Mouse (Mus musculus) layer of hippocampus, adult 18-20 months (tissue): ENCODE data around the gene Exosc6. TPM values are rescaled to one million over a fixed set of nuclear protein-coding genes. Genes with fewer than 3 reads are reported as not detected.
"Not testable (repeated sequence)": the region's sequence is repeated elsewhere in the genome, so short reads cannot be mapped to it uniquely, and the experiment has no call there.

Experiments
- DNase-seq, 2 experiments: peaks; one replicate each; pipeline ENCODE4 v3.0.0; 2022; ENCODE audit warnings: low spot score in 2 of 2
- total RNA-seq, 2 experiments: library from RNA; stranded (reverse); gene quantifications; 2 replicates each; pipeline ENCODE4 v1.2.3; 2021

Exosc6 gene
- total RNA-seq, 2 experiments from 2014 or later = not detected

DNA sequence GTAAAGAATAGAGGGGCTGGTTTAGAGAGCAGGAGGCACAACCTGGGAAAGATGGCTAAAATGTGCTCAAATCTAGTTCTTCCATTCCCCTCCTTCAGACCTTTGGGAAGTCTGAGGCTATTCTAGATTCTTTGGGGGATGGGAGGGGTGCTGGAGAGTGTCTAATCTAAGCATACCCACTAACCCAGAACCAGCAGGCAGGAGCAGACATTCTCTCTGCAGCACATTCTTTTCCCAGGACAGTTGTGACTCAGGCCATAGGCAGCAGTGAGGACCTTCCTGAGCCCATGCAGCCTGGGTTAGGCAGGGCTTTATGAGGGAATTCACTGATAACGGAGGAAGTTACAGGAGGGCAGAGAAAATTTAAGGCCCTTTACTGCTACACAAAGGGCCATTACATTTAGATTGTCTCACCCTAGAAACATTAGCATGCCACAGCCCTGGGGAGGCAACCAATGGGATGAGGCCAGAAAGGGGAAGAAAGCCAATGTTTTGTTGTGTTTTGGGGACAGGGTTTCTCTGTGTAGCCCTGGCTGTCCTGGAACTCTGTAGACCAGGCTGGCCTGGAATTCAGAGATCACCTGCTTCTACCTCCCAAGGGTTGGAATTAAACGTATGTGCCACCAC lies 2.9 kb downstream of the Exosc6 start:
- no peak for DNase-seq

DNA sequence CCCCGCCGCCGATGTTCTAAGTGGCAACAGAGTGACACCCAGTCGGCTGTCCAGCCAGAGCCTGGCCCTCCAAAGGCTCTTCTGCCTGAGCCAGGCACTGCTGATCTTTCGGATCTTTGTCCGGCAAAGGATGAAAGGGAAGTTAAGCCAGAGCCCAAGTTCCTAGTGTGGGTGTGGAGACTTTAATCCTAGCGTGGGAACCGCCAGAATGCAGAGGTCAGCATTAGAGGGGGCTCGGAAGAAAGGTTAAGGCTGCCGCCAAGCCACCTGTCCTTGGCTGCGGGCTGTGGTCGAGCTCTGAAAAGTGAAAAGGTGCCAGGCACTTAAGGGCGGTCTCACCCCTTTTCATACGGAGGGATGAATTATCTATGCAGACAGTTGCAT lies 5.5 kb downstream of the Exosc6 start:
- no peak for DNase-seq

GRCm38 (mm10) chr8:111062072-111062757 lies 6.1 kb downstream of the Exosc6 start:
- peak; percentile 87 to 97 for DNase-seq

DNA sequence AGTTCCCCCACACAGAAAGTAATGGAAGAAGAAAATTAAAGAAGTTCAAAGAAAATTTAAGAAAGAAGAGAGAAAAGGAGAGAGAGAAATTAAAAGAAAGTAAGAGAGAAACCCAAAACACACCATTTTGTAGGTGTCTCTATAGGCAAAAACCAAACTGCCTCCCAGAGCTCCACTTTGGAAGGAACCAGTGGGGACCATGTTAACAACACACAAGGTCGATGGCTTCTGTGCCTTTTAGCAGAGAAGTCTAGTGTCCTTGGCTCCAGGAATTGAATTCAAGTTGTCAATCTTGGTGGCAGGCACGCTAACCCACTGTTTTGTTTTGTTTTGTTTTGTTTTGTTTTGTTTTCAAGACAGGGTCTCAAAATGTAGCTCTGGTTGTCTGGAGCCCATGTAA lies 6.8 kb downstream of the Exosc6 start:
- DNase-seq = no peak

DNA sequence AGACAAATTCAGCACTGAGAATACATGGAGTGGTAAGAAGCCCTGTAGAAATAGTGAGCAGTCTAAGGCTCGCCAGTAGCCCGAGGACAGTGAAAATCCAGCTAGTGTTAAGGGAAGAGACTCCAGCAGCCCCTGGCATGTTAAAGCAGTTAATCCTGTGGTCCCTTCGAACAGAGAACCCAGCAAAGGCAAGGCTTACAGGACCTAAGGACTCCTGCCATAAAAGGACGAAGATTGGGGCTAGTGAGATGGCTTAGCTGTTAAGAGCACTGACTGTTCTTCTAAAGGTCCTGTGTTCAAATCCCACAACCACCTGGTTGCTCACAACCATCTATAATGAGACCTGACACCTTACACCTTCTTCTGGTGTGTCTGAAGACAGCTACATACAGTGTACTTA lies 10.2 kb downstream of the Exosc6 start:
- DNase-seq = no peak

GRCm38 (mm10) chr8:111067439-111067838 lies 11.3 kb downstream of the Exosc6 start:
- no peak for DNase-seq

- DNase-seq = not testable (repeated sequence)
Observed at GRCm38 (mm10) chr8:111068660-111069059, 12.5 kb downstream of the Exosc6 start.

GRCm38 (mm10) chr8:111075926-111076325 lies 19.8 kb downstream of the Exosc6 start:
- DNase-seq = peak; percentile 63 to 88

GRCm38 (mm10) chr8:111079461-111079860 lies 23.3 kb downstream of the Exosc6 start:
- DNase-seq = no peak

DNA sequence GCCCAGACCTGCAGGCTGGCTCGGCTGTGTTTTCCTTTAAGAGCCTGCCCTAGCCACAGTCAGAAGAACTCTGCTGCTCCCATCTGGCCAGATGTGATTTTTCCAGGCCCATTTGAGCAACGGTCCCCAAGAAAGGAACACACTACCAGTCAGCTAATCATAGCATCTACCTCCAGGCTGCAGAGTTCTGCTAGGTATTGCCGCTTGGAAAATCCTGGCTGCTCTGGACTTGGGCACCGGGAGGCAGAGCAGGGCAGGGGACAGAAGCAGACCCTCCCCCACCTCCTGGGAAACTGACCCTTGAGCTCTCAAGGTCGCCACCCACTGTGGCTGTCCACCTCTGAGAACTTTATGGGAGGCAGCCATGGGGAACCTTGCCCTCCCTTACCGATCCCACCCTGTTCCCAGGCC lies 23.7 kb downstream of the Exosc6 start:
- DNase-seq = no peak

GRCm38 (mm10) chr8:111081580-111082258 lies 25.6 kb downstream of the Exosc6 start:
- DNase-seq = no peak

DNA sequence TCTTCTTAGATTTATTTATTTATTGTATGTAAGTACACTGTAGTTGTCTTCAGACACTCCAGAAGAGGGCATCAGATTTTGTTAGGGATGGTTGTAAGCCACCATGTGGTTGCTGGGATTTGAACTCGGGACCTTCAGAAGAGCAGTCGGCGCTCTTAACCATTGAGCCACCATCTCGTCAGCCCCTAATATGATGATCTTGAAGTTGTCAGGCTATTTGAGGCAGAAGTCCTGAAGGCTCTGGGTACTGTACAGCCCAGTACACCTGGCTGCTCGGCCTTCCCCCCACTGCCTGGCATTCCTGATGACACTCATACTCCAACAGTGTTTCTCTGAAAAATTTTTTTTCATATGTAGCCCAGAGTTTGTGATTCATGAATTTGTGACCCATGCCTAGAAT lies 27.8 kb downstream of the Exosc6 start:
- not testable (repeated sequence) for DNase-seq

DNA sequence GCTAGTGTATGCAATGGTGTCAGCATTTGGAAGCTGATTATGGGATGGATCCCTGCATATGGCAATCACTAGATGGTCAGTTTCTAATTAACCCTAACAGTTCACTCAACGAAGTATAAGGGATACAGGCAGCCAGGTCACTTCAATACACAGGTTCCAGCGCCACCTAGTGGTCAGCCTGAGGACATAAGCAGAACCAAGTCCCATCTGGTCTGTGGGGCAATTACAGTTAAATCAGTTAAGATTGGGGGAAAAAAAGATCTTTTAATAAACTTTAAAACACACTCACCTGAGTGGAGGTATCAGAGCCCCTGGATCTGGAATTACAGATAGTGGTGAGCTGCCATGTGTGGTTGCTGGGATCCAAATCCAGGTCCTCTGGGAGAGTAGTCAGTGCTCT lies 34.0 kb downstream of the Exosc6 start:
- DNase-seq = peak; percentile 46 to 77

DNA sequence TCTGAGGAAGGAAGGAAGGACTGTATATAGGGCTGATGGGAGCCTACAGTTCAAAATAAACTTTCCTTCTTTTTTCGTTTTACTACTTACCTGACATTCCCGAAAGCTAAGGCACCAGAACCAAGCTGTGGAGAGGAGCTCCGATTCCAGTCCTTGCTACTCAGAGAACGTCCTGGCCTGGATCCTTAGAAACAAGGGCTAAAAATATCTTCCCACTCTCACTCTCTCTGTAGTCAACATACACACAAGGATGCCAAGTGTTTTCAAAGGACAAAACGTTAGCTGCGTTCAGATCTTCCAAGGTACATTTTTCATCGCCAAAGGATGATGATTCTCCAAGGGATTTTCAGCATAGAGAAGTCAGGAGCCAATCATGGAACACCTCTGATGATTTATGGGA lies 35.6 kb downstream of the Exosc6 start:
- no peak for DNase-seq

GRCm38 (mm10) chr8:111092326-111092725 lies 36.2 kb downstream of the Exosc6 start, which contains the start of gene Clec18a:
TSS of gene Clec18a (minus strand) at chr8:111092426.
- DNase-seq = not testable (repeated sequence)

DNA sequence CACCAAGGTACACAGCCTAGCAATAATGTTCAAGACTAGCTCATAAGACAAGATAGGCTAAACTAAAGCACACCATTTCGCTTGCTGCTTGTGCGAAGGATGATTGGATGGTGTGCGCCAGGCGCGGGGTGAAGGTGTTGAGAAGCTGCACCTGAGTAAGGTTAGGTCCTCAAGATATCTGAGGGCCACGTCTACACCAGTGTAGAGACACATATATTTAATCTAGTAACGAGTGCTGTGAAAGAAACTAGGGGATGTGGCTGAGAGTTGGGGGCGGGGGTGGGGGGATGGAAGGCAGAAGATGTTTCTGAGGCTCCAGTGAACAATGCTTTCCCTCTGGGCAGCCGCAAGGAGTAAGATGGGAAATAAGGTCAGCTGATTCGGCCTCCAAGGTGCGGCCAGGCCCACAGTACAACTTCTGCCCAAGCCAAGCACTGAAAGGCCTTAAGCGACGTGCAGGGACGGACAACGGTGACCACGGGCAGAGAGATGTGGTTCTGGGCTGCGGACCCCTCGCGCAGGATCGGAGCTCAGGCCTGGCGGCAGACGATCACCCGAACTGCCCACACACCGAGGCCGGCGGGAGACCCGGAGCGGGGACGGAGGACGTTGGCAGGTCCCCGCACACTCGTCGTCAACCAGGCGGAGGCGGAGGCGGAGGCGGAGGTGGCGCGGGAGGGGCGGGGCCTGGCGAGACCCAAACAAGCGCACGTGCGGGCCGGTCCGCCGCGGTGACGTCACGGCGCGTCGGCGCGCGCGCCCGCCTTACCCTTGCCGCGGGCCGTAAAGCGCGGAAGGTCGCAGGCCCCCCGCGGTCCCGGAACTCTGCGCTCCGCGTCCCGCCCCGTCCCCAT lies 38.0 kb downstream of the Exosc6 start, which contains the start of gene Pdpr:
Pdpr (plus strand) TSS at position 766 of the 854 bp plus-strand sequence.
- peak; percentile 83 to 92 for DNase-seq

DNA sequence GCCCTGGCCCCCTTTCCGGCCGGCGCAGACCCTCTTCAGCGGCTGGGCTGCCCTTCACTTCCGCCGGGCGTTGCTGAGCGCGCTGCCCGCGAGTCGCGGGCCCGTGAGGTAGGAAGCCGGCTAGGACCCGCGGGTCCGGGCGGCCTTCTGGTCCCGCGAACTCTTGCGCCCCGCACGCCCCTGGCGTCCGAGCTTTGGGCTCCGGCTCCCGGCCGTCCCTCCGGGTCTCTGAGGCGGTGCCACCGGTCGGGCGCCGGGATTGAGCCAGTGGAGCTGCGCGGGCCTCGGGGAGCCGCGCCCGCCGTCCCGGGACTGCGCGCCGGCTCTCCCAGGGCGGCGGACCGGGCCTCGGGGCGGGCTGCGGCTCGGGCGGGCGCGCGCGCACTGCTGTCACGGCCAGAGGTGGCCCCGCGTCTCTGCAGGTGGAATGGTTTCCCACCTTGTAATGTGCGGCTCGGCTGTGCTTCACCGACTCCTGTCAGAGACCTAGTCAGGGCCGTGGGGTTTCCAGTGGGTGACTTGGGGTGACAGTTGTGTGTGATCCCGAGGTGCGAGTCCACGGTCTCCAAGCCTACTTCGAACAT lies 38.7 kb downstream of the Exosc6 start:
- peak in 1 of 2 experiments; percentile 9 for DNase-seq
